Comparison of ENCODE assay signal across 18 mouse cellular contexts in genomic region chr4:131176701-131177100, GRCm38 (mm10).
"Had no signal": no experiment of that assay in that cellular context is flagged by ENCODE, and none has a peak within 500 bp of the region (broad histone marks: within the 10 kb centered on the region; RNA-seq: fewer than 3 reads in every experiment).

No protein-coding gene starts in this region.

- H3K27ac ChIP-seq: kidney, embryonic 15.5 days; liver, embryonic 12.5 days; liver, embryonic 15.5 days; lung, embryonic 15.5 days had no signal

- H3K9ac ChIP-seq: kidney, embryonic 15.5 days; liver, embryonic 12.5 days; liver, embryonic 15.5 days; lung, embryonic 15.5 days had no signal

- H3K36me3 ChIP-seq: kidney, embryonic 15.5 days; liver, embryonic 12.5 days; liver, embryonic 15.5 days; lung, embryonic 15.5 days had no signal

- H3K9me3 ChIP-seq: kidney, embryonic 15.5 days; liver, embryonic 12.5 days; liver, embryonic 15.5 days; lung, embryonic 15.5 days had no signal

- DNase-seq: kidney, adult 2 months; kidney, postnatal 10 days; kidney, postnatal 36 days; left cerebral cortex, postnatal 4 days; liver; lung, adult 18-20 months; lung, postnatal 10 days; lung, postnatal 36 days; midbrain, embryonic 14.5 days; thymus, adult 2 months; thymus, postnatal 14 days; thymus, postnatal 4 days had no signal

- ATAC-seq: intestine, postnatal 0 days; liver, embryonic 12.5 days had no signal

- H3K27me3 ChIP-seq: liver, embryonic 12.5 days; liver, embryonic 15.5 days had no signal

- H3K4me2 ChIP-seq: kidney, embryonic 15.5 days; liver, embryonic 12.5 days; liver, embryonic 15.5 days; lung, embryonic 15.5 days; midbrain, embryonic 11.5 days had no signal

- H3K4me1 ChIP-seq: liver, embryonic 12.5 days; liver, embryonic 15.5 days; lung, embryonic 15.5 days had no signal

- H3K4me3 ChIP-seq: kidney, embryonic 15.5 days; liver, embryonic 12.5 days; liver, embryonic 15.5 days; lung, embryonic 15.5 days had no signal
